Comparison of ENCODE assay signal across 15 mouse cellular contexts in the genomic region with DNA sequence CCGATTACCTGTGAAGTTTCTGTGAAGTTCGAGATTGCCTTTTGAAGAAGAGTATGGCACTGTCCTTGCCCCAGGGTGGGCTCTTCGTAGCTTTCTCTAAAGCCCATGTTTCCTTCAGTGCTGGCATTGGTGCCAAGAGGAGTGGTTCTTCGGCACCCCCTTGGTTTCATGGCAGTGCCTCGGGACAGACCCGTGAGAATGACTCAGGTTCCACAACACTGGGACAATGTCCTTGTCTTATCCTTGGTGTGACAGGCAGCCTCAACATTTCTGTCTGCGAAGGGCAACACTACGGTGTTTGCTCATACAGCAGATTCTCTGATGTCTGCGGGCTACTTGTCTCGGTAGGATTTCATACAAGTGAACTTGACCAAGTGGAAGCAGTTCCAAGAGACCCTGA. TPM values are rescaled to one million over a fixed set of nuclear protein-coding genes. Genes with fewer than 3 reads are reported as not detected.
A peak's percentile ranks its signal among the peaks of the same experiment; 100 is the strongest.
DNase-seq lines count a peak whose midpoint lies in the region; ATAC-seq and TF ChIP-seq lines count a peak whose summit lies in the region.
"Had no signal": no experiment of that assay in that cellular context is flagged by ENCODE, and none has a peak within 500 bp of the region (broad histone marks: within the 10 kb centered on the region; RNA-seq: fewer than 3 reads in every experiment).

No protein-coding gene starts in this region.

- no peak overlapping the region for H3K4me3 ChIP-seq in heart, embryonic 10.5 days
- no peak overlapping the region for H3K4me3 ChIP-seq in heart, embryonic 15.5 days
- no peak overlapping the region for H3K4me3 ChIP-seq in small intestine, adult 2 months (ENCODE audit: low read depth, low read length)
- H3K4me3 ChIP-seq: embryonic facial prominence, embryonic 12.5 days; forebrain, embryonic 15.5 days; hindbrain, embryonic 10.5 days had no signal

- no peak for TF ChIP-seq CTCF in small intestine, adult 2 months (IDR thresholded peaks at IDR 0.05; ENCODE audit: extremely low read depth, insufficient read length, insufficient replicate concordance, low read depth, low read length)

- H3K36me3 ChIP-seq in heart, embryonic 10.5 days, result no peaks in the 10 kb centered on the region
- H3K36me3 ChIP-seq in heart, embryonic 15.5 days, result no peaks in the 10 kb centered on the region
- peaks cover 5% of the 10 kb centered on the region; the same call in 1 of the 2 replicates for H3K36me3 ChIP-seq in small intestine, adult 2 months (ENCODE audit: control insufficient read depth, insufficient read depth, low read length)
- H3K36me3 ChIP-seq: forebrain, embryonic 15.5 days had no signal

- no peak overlapping the region for H3K9ac ChIP-seq in heart, embryonic 15.5 days
- H3K9ac ChIP-seq: embryonic facial prominence, embryonic 12.5 days; forebrain, embryonic 15.5 days; hindbrain, embryonic 14.5 days had no signal

- no peaks in the 10 kb centered on the region for H3K27me3 ChIP-seq in heart, embryonic 10.5 days (ENCODE audit: insufficient read depth, poor library complexity, severe bottlenecking)
- H3K27me3 ChIP-seq in heart, embryonic 15.5 days, result no peaks in the 10 kb centered on the region
- H3K27me3 ChIP-seq in small intestine, adult 2 months (ENCODE audit: control insufficient read depth, insufficient read depth, low read length), result no peaks in the 10 kb centered on the region
- H3K27me3 ChIP-seq: embryonic facial prominence, embryonic 12.5 days; forebrain, embryonic 15.5 days had no signal

- peak; percentile 72 for DNase-seq in adrenal gland, adult 2 months
- no peak for DNase-seq in adrenal gland, postnatal 4 days (ENCODE audit: low spot score in 2 of 2)
- no peak for DNase-seq in heart, embryonic 10.5 days (ENCODE audit: low spot score)
- no peak for DNase-seq in heart, postnatal 25 days (ENCODE audit: low spot score)
- DNase-seq in heart, postnatal 4 days, result no peak
- no peak for DNase-seq in frontal cortex, postnatal 36 days (ENCODE audit: low spot score in 2 of 2)
- DNase-seq: cerebellum, adult 9-10 months; gastrocnemius, postnatal 10 days had no signal

- WGBS in heart, embryonic 10.5 days, result 77% methylated on average over 10 of the region's 10 CpGs
- 66% methylated on average over 10 of the region's 10 CpGs for WGBS in heart, embryonic 15.5 days
- whole genome bisulfite sequencing in small intestine, adult 2 months, result 33% methylated on average over 10 of the region's 10 CpGs

- intact Hi-C loops in heart, postnatal 25 days (cut with DNase I), result no loop called here

- no peak overlapping the region for H3K4me2 ChIP-seq in heart, embryonic 15.5 days
- H3K4me2 ChIP-seq: embryonic facial prominence, embryonic 12.5 days; forebrain, embryonic 15.5 days; hindbrain, embryonic 14.5 days had no signal

- peak overlapping the region; percentile 37; the same call in 1 of the 2 replicates for H3K27ac ChIP-seq in heart, embryonic 10.5 days
- peak overlapping the region; percentile 47 for H3K27ac ChIP-seq in heart, embryonic 15.5 days
- 0 out of 2 replicates have a peak overlapping the region, but pooled peaks have one; percentile 10 for H3K27ac ChIP-seq in small intestine, adult 2 months (ENCODE audit: insufficient read depth, low read depth, low read length)
- H3K27ac ChIP-seq: embryonic facial prominence, embryonic 12.5 days; forebrain, embryonic 15.5 days; hindbrain, embryonic 10.5 days; hindbrain, embryonic 14.5 days had no signal

- H3K4me1 ChIP-seq in heart, embryonic 10.5 days, result peaks cover 66% of the 10 kb centered on the region
- peaks cover 59% of the 10 kb centered on the region for H3K4me1 ChIP-seq in heart, embryonic 15.5 days (replicated peaks)
- peaks cover 30% of the 10 kb centered on the region; the same call in 1 of the 2 replicates for H3K4me1 ChIP-seq in small intestine, adult 2 months (ENCODE audit: control insufficient read depth, insufficient read depth, insufficient read length, low read length)

- TF ChIP-seq POLR2A in small intestine, adult 2 months (IDR thresholded peaks at IDR 0.05; ENCODE audit: low read depth, low read length), result no peak

- no peaks in the 10 kb centered on the region for H3K9me3 ChIP-seq in heart, embryonic 10.5 days
- no peaks in the 10 kb centered on the region for H3K9me3 ChIP-seq in heart, embryonic 15.5 days (replicated peaks)
- H3K9me3 ChIP-seq: embryonic facial prominence, embryonic 12.5 days; forebrain, embryonic 15.5 days; hindbrain, embryonic 10.5 days had no signal

- no peak for ATAC-seq in heart, embryonic 15.5 days (replicated peaks; ENCODE audit: insufficient number of reproducible peaks, insufficient read depth, low FRiP score, low read depth)
- ATAC-seq: forebrain, embryonic 15.5 days; intestine, embryonic 16.5 days had no signal

RNA-seq across cellular contexts. Expression of a gene that starts 17.6 kb away (rescaled TPM):
- 10 to 100 TPM; 33.0 to 60.5 TPM for total RNA-seq in adrenal gland, adult 2 months (2021)
- polyA plus RNA-seq in adrenal gland, adult 2 months (2012; rRNA removed), result 34.1 and 36.5 TPM in 2 replicates
- total RNA-seq in adrenal gland, postnatal 4 days (2021), result 10 to 100 TPM; 47.8 TPM
- polyA plus RNA-seq in heart, embryonic 10.5 days (2016; fragmentation: Nextera tagmentation; extraction: Ambion mirVana), result 16.2 and 17.2 TPM in 2 replicates
- 10 to 100 TPM; 11.4 to 13.0 TPM for total RNA-seq in heart, postnatal 25 days (2021)
- polyA plus RNA-seq in heart, embryonic 15.5 days (2015; fragmentation: Nextera tagmentation; extraction: Ambion mirVana), result 9.9 and 11.4 TPM in 2 replicates
- 10 to 100 TPM; 28.9 to 32.0 TPM for total RNA-seq in heart, postnatal 4 days (2021)
- polyA plus RNA-seq in small intestine, adult 2 months (2012; rRNA removed), result 11.0 and 16.2 TPM in 2 replicates
